10 mouse cellular contexts compared by ENCODE assay signal in genomic region chr1:180179100-180179499, GRCm38 (mm10).
"Had no signal": no experiment of that assay in that cellular context is flagged by ENCODE, and none has a peak within 500 bp of the region (broad histone marks: within the 10 kb centered on the region; RNA-seq: fewer than 3 reads in every experiment).

No protein-coding gene starts in this region.

- H3K27ac ChIP-seq: limb, embryonic 15.5 days; liver, embryonic 14.5 days; midbrain, embryonic 13.5 days; stomach, embryonic 15.5 days had no signal

- H3K9ac ChIP-seq: limb, embryonic 15.5 days; liver, embryonic 14.5 days; midbrain, embryonic 13.5 days; stomach, embryonic 15.5 days had no signal

- DNase-seq: layer of hippocampus, adult 9-11 months; layer of hippocampus, postnatal 36 days; lung, adult 18-20 months; right cerebral cortex, postnatal 14 days; thymus, adult 2 months; thymus, postnatal 25 days had no signal

- H3K27me3 ChIP-seq: limb, embryonic 15.5 days; midbrain, embryonic 13.5 days; stomach, embryonic 15.5 days had no signal

- H3K9me3 ChIP-seq: limb, embryonic 15.5 days; midbrain, embryonic 13.5 days; stomach, embryonic 15.5 days had no signal

- H3K4me3 ChIP-seq: limb, embryonic 15.5 days; midbrain, embryonic 13.5 days; stomach, embryonic 15.5 days had no signal

- H3K4me1 ChIP-seq: limb, embryonic 15.5 days; midbrain, embryonic 13.5 days had no signal

- H3K36me3 ChIP-seq: limb, embryonic 15.5 days; midbrain, embryonic 13.5 days; stomach, embryonic 15.5 days had no signal
